Mouse (Mus musculus) stomach, postnatal 0 days (tissue): ENCODE results near the gene BC052040.

Experiments used
- CTCF ChIP-seq: IDR thresholded peaks from 2 replicates; pipeline ENCODE4 v1.5.1; 2016; ENCODE audit warnings: antibody characterized with exemption, low read depth, mild to moderate bottlenecking, moderate library complexity
- EP300 ChIP-seq: optimal IDR thresholded peaks from 2 replicates; pipeline ENCODE3; 2016; ENCODE audit warnings: antibody characterized with exemption

- no peak for TF ChIP-seq CTCF
- no peak for TF ChIP-seq EP300
Measured at GRCm38 (mm10) chr2:115717980-115718379, 136.5 kb downstream of the BC052040 start.
